Mouse (Mus musculus): ENCODE measurements around the gene Srpk2. TPM values are rescaled to one million over a fixed set of nuclear protein-coding genes. Genes with fewer than 3 reads are reported as not detected.
A peak's percentile ranks its signal among the peaks of the same experiment; 100 is the strongest.

Srpk2 gene
- polyA plus RNA-seq, 1 experiment from 2014 or later: 45.2 TPM

GRCm38 (mm10) chr5:23631490-23631889, 52.9 kb downstream of the Srpk2 start:
- ATAC-seq (replicated peaks; ENCODE audit: low FRiP score): no peak
- no peak overlapping the region for H3K4me2 ChIP-seq
- H3K27ac ChIP-seq: no peak overlapping the region
- H3K4me1 ChIP-seq: peaks cover 3% of the 10 kb centered on the region; the same call in 1 of the 2 replicates
- 20% methylated on average over 1 of the region's 1 CpGs for WGBS
- no peak overlapping the region for H3K9ac ChIP-seq
- H3K4me3 ChIP-seq (replicated peaks): no peak overlapping the region
- H3K9me3 ChIP-seq (replicated peaks): no peaks in the 10 kb centered on the region
- no peaks in the 10 kb centered on the region for H3K36me3 ChIP-seq
- H3K27me3 ChIP-seq: no peaks in the 10 kb centered on the region

- no peak overlapping the region for H3K9ac ChIP-seq
- H3K4me1 ChIP-seq: peaks cover 3% of the 10 kb centered on the region; the same call in 1 of the 2 replicates
- ATAC-seq (replicated peaks; ENCODE audit: low FRiP score): no peak
- no peak overlapping the region for H3K27ac ChIP-seq
- no peaks in the 10 kb centered on the region for H3K9me3 ChIP-seq (replicated peaks)
- H3K4me2 ChIP-seq: no peak overlapping the region
- no peak overlapping the region for H3K4me3 ChIP-seq (replicated peaks)
- no peaks in the 10 kb centered on the region for H3K27me3 ChIP-seq
- no peaks in the 10 kb centered on the region for H3K36me3 ChIP-seq
- WGBS: 86% methylated on average over 5 of the region's 5 CpGs
Measured at GRCm38 (mm10) chr5:23627221-23627620, 57.2 kb downstream of the Srpk2 start.

GRCm38 (mm10) chr5:23626173-23626572, 58.2 kb downstream of the Srpk2 start:
- ATAC-seq (replicated peaks; ENCODE audit: low FRiP score): no peak
- no peaks in the 10 kb centered on the region for H3K36me3 ChIP-seq
- no peak overlapping the region for H3K4me2 ChIP-seq
- H3K27me3 ChIP-seq: no peaks in the 10 kb centered on the region
- no peaks in the 10 kb centered on the region for H3K9me3 ChIP-seq (replicated peaks)
- no peak overlapping the region for H3K27ac ChIP-seq
- WGBS: 89% methylated on average over 2 of the region's 2 CpGs
- no peak overlapping the region for H3K4me3 ChIP-seq (replicated peaks)
- H3K4me1 ChIP-seq: no peaks in the 10 kb centered on the region
- no peak overlapping the region for H3K9ac ChIP-seq

- H3K36me3 ChIP-seq: no peaks in the 10 kb centered on the region
- H3K9me3 ChIP-seq (replicated peaks): no peaks in the 10 kb centered on the region
- H3K9ac ChIP-seq: no peak overlapping the region
- H3K27me3 ChIP-seq: no peaks in the 10 kb centered on the region
- H3K27ac ChIP-seq: no peak overlapping the region
- no peak overlapping the region for H3K4me2 ChIP-seq
- no peaks in the 10 kb centered on the region for H3K4me1 ChIP-seq
- H3K4me3 ChIP-seq (replicated peaks): no peak overlapping the region
- WGBS: 91% methylated on average over 8 of the region's 8 CpGs
- ATAC-seq (replicated peaks; ENCODE audit: low FRiP score): no peak
Measured at GRCm38 (mm10) chr5:23620621-23621020, 63.8 kb downstream of the Srpk2 start.

- no peaks in the 10 kb centered on the region for H3K27me3 ChIP-seq
- H3K36me3 ChIP-seq: no peaks in the 10 kb centered on the region
- H3K27ac ChIP-seq: no peak overlapping the region
- WGBS: 92% methylated on average over 7 of the region's 7 CpGs
- no peaks in the 10 kb centered on the region for H3K4me1 ChIP-seq
- H3K4me3 ChIP-seq (replicated peaks): no peak overlapping the region
- H3K9ac ChIP-seq: no peak overlapping the region
- no peak overlapping the region for H3K4me2 ChIP-seq
- H3K9me3 ChIP-seq (replicated peaks): no peaks in the 10 kb centered on the region
- ATAC-seq (replicated peaks; ENCODE audit: low FRiP score): no peak
Measured at GRCm38 (mm10) chr5:23618656-23619055, 65.8 kb downstream of the Srpk2 start.

- H3K27ac ChIP-seq: peak overlapping the region; percentile 85
- H3K36me3 ChIP-seq: no peaks in the 10 kb centered on the region
- ATAC-seq (replicated peaks; ENCODE audit: low FRiP score): no peak; the same call in 1 of the 2 replicates
- H3K9ac ChIP-seq: peak overlapping the region; percentile 56
- 29% methylated on average over 5 of the region's 5 CpGs for WGBS
- H3K4me2 ChIP-seq: peak overlapping the region; percentile 65
- H3K9me3 ChIP-seq (replicated peaks): no peaks in the 10 kb centered on the region
- H3K4me1 ChIP-seq: no peaks in the 10 kb centered on the region
- H3K4me3 ChIP-seq (replicated peaks): peak overlapping the region; percentile 51
- H3K27me3 ChIP-seq: no peaks in the 10 kb centered on the region
Measured at GRCm38 (mm10) chr5:23617104-23617415, 67.4 kb downstream of the Srpk2 start.

- peak; percentile 91 for ATAC-seq (replicated peaks; ENCODE audit: low FRiP score)
- H3K4me1 ChIP-seq: no peaks in the 10 kb centered on the region
- no peaks in the 10 kb centered on the region for H3K9me3 ChIP-seq (replicated peaks)
- H3K4me2 ChIP-seq: peak overlapping the region; percentile 65
- H3K36me3 ChIP-seq: no peaks in the 10 kb centered on the region
- peak overlapping the region; percentile 88 for H3K27ac ChIP-seq
- no peaks in the 10 kb centered on the region for H3K27me3 ChIP-seq
- H3K4me3 ChIP-seq (replicated peaks): peak overlapping the region; percentile 51
- H3K9ac ChIP-seq: peak overlapping the region; percentile 56
- WGBS: 9% methylated on average over 11 of the region's 11 CpGs
Measured at GRCm38 (mm10) chr5:23616270-23617103, 67.9 kb downstream of the Srpk2 start.

- WGBS: 35% methylated on average over 5 of the region's 5 CpGs
- H3K9me3 ChIP-seq (replicated peaks): no peaks in the 10 kb centered on the region
Measured at GRCm38 (mm10) chr5:23615586-23616269, 68.7 kb downstream of the Srpk2 start.

GRCm38 (mm10) chr5:23612856-23613255, 71.6 kb downstream of the Srpk2 start:
- Histone ChIP-seq H3K4me2 (no peak overlapping the region), H3K4me1 (no peaks in the 10 kb centered on the region), H3K9ac (no peak overlapping the region), H3K36me3 (no peaks in the 10 kb centered on the region), H3K9me3 (replicated peaks) (no peaks in the 10 kb centered on the region), H3K4me3 (replicated peaks) (no peak overlapping the region), H3K27me3 (no peaks in the 10 kb centered on the region), H3K27ac (no peak overlapping the region)
- no peak for ATAC-seq (replicated peaks; ENCODE audit: low FRiP score)
- WGBS: 81% methylated on average over 3 of the region's 3 CpGs

More at GRCm38 (mm10) chr5:23615586-23616269, 68.7 kb downstream of the Srpk2 start:
- Histone ChIP-seq H3K4me1 (no peaks in the 10 kb centered on the region), H3K27me3 (no peaks in the 10 kb centered on the region), H3K4me3 (replicated peaks) (peak overlapping the region; percentile 51), H3K9ac (peak overlapping the region; percentile 41), H3K4me2 (peak overlapping the region; percentile 65), H3K27ac (peak overlapping the region; percentile 88), H3K36me3 (no peaks in the 10 kb centered on the region)
- 0 out of 2 replicates have a peak, but pooled peaks have one; percentile 37 for ATAC-seq (replicated peaks; ENCODE audit: low FRiP score)

GRCm38 (mm10) chr5:23604036-23604705, 80.2 kb downstream of the Srpk2 start:
- H3K9me3 ChIP-seq (replicated peaks): no peaks in the 10 kb centered on the region
- no peak for ATAC-seq (replicated peaks; ENCODE audit: low FRiP score)
- H3K4me2 ChIP-seq: no peak overlapping the region
- H3K4me3 ChIP-seq (replicated peaks): no peak overlapping the region
- H3K27ac ChIP-seq: peak overlapping the region; percentile 48; the same call in 1 of the 2 replicates
- no peak overlapping the region for H3K9ac ChIP-seq
- no peaks in the 10 kb centered on the region for H3K27me3 ChIP-seq
- WGBS: 84% methylated on average over 7 of the region's 7 CpGs
- no peaks in the 10 kb centered on the region for H3K36me3 ChIP-seq
- H3K4me1 ChIP-seq: peaks cover 18% of the 10 kb centered on the region

- ATAC-seq (replicated peaks; ENCODE audit: low FRiP score): no peak
- Histone ChIP-seq H3K9me3 (replicated peaks) (no peaks in the 10 kb centered on the region), H3K4me1 (peaks cover 27% of the 10 kb centered on the region), H3K36me3 (0 out of 2 replicates have a peak, but pooled peaks cover under 1% of the 10 kb centered on the region), H3K27ac (no peak overlapping the region), H3K4me2 (no peak overlapping the region), H3K9ac (no peak overlapping the region), H3K4me3 (replicated peaks) (no peak overlapping the region), H3K27me3 (no peaks in the 10 kb centered on the region)
- 88% methylated on average over 5 of the region's 5 CpGs for WGBS
Measured at GRCm38 (mm10) chr5:23599750-23600537, 84.5 kb downstream of the Srpk2 start.
